ENCODE assay signal across 8 mouse cellular contexts in the genomic region with DNA sequence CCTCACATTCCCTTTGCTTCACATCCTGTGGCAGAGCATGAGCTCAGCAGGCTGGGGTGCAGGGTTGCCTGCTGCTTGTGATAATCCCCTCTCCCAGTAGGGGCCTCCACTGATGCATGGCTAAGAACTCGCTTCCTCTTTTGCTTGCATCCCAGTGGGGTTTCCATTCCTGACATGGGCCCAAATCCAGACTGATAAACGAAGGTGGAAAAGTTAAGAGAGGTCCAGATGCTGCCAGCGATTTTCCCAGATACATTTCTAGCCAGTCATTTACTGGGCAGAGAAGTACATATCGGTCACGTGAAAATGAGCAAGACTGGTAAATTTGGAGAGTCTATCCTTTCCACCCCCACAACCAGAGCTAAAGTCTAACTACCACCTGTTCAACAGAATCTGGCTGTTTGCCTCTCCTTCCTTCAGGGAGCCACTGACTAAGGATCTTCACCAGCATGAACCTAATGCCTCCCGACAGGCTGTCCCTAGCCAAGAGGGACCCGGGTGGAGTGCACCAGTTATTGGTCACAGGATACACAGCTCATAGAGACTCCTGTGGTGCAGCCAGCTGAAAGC.
A peak's percentile ranks its signal among the peaks of the same experiment; 100 is the strongest.
DNase-seq lines count a peak whose midpoint lies in the region; ATAC-seq and TF ChIP-seq lines count a peak whose summit lies in the region.

No protein-coding gene starts in this region.

- dilution Hi-C loops in CH12.LX (cut with MboI; ENCODE audit: extremely low pct_ligation_motif_present, extremely low pct_unique_long_range_greater_than_20kb, low sequenced_read_pairs) = no loop called here

- peak; percentile 51 for TF ChIP-seq RAD21 in CH12.LX (IDR thresholded peaks at IDR 0.05; ENCODE audit: low read depth, low read length)

- peak; percentile 53 for TF ChIP-seq EP300 in CH12.LX (IDR thresholded peaks at IDR 0.05; ENCODE audit: low read length)

- WGBS in cerebellum, adult 2 months = 5% methylated on average over 7 of the region's 7 CpGs
- WGBS in forebrain, postnatal 0 days = 17% methylated on average over 7 of the region's 7 CpGs
- 18% methylated on average over 7 of the region's 7 CpGs for WGBS in midbrain, embryonic 13.5 days

- no peak for TF ChIP-seq POLR2A in CH12.LX (IDR thresholded peaks at IDR 0.05; ENCODE audit: low read depth, low read length)
- TF ChIP-seq POLR2A in cerebellum, adult 2 months (IDR thresholded peaks at IDR 0.05; ENCODE audit: borderline replicate concordance, insufficient read depth, low read length) = no peak

- no peak overlapping the region for H3K4me3 ChIP-seq in CH12.LX (replicated peaks in 1 of 3; ENCODE audit: low read depth in 2 of 3, low read length in 2 of 3, poor library complexity in 1 of 3)
- no peak overlapping the region for H3K4me3 ChIP-seq in cerebellum, adult 2 months (replicated peaks; ENCODE audit: insufficient read depth, low read depth, low read length)
- H3K4me3 ChIP-seq in forebrain, postnatal 0 days (ENCODE audit: low read depth, low read length) = no peak overlapping the region
- no peak overlapping the region for H3K4me3 ChIP-seq in midbrain, embryonic 13.5 days (replicated peaks)

- DNase-seq in gastrocnemius, postnatal 14 days = peak; percentile 28
- no peak for DNase-seq in gastrocnemius, adult 8-10 months (ENCODE audit: low spot score in 2 of 2)
- peak; percentile 66 for DNase-seq in CH12.LX (ENCODE audit: extremely low read depth)
- peak; percentile 87 to 98 for DNase-seq in cerebellum, adult 2 months
- peak; percentile 39 for DNase-seq in forebrain, postnatal 0 days
- peak; percentile 67 to 77 for DNase-seq in layer of hippocampus, postnatal 10 days (ENCODE audit: low spot score in 2 of 2)
- DNase-seq in urinary bladder, adult 18-20 months (ENCODE audit: low spot score in 2 of 2) = no peak

- TF ChIP-seq CTCF in CH12.LX (conservative IDR thresholded peaks at IDR 0.05 in 1 of 2, IDR thresholded peaks at IDR 0.05 in 1 of 2; ENCODE audit: low read depth in 2 of 2, low read length in 2 of 2) = peak; percentile 62 to 67
- peak; percentile 53; the same call in 1 of the 2 replicates for TF ChIP-seq CTCF in cerebellum, adult 2 months (IDR thresholded peaks at IDR 0.05; ENCODE audit: borderline replicate concordance, insufficient read depth, low read depth, low read length)
- TF ChIP-seq CTCF in forebrain, postnatal 0 days (IDR thresholded peaks at IDR 0.05; ENCODE audit: low read depth) = peak; percentile 66

- no peaks in the 10 kb centered on the region for H3K9me3 ChIP-seq in CH12.LX (replicated peaks; ENCODE audit: low read length)
- no peaks in the 10 kb centered on the region for H3K9me3 ChIP-seq in forebrain, postnatal 0 days (ENCODE audit: low read length)
- no peaks in the 10 kb centered on the region for H3K9me3 ChIP-seq in midbrain, embryonic 13.5 days

- peaks cover 0 to 15% of the 10 kb centered on the region in 2 experiments; a peak in 2 of 4 replicates for H3K4me1 ChIP-seq in CH12.LX (ENCODE audit: control insufficient read depth in 1 of 2, insufficient read depth in 2 of 2)
- peaks cover 11% of the 10 kb centered on the region; the same call in 1 of the 2 replicates for H3K4me1 ChIP-seq in cerebellum, adult 2 months (ENCODE audit: control insufficient read depth, insufficient read depth, low read length)
- no peaks in the 10 kb centered on the region for H3K4me1 ChIP-seq in forebrain, postnatal 0 days (ENCODE audit: insufficient read depth)
- peaks cover 12% of the 10 kb centered on the region; the same call in 1 of the 2 replicates for H3K4me1 ChIP-seq in midbrain, embryonic 13.5 days (replicated peaks)

- no peak overlapping the region for H3K9ac ChIP-seq in CH12.LX (ENCODE audit: insufficient read depth, low read depth)
- H3K9ac ChIP-seq in forebrain, postnatal 0 days = no peak overlapping the region
- no peak overlapping the region for H3K9ac ChIP-seq in midbrain, embryonic 13.5 days (replicated peaks)

- peak; percentile 54; the same call in 1 of the 2 replicates for ATAC-seq in forebrain, postnatal 0 days
- peak; percentile 80 for ATAC-seq in midbrain, embryonic 13.5 days

- no peaks in the 10 kb centered on the region for H3K79me2 ChIP-seq in CH12.LX (replicated peaks; ENCODE audit: control insufficient read depth, extremely low read depth, insufficient read depth, poor library complexity, severe bottlenecking)

- H3K27ac ChIP-seq in CH12.LX (ENCODE audit: insufficient read depth, low read depth) = no peak overlapping the region
- peak overlapping the region; percentile 48; the same call in 1 of the 2 replicates for H3K27ac ChIP-seq in cerebellum, adult 2 months (ENCODE audit: insufficient read depth, low read length)
- H3K27ac ChIP-seq in forebrain, postnatal 0 days (ENCODE audit: low read depth, low read length) = no peak overlapping the region
- H3K27ac ChIP-seq in midbrain, embryonic 13.5 days = no peak overlapping the region

- intact Hi-C loops in gastrocnemius, postnatal 14 days (cut with DNase I; ENCODE audit: low total_unique reads) = no loop called here

- in situ Hi-C loops in CH12.LX (cut with MboI; ENCODE audit: low pct_ligation_motif_present, low pct_unique_long_range_greater_than_20kb, low sequenced_read_pairs) = no loop called here

- H3K27me3 ChIP-seq in CH12.LX (replicated peaks) = no peaks in the 10 kb centered on the region
- no peaks in the 10 kb centered on the region for H3K27me3 ChIP-seq in cerebellum, adult 2 months (ENCODE audit: control insufficient read depth, insufficient read depth, low read length)
- H3K27me3 ChIP-seq in forebrain, postnatal 0 days (ENCODE audit: insufficient read depth, low read length) = no peaks in the 10 kb centered on the region
- H3K27me3 ChIP-seq in midbrain, embryonic 13.5 days = 0 out of 2 replicates have a peak, but pooled peaks cover 2% of the 10 kb centered on the region

- no peak overlapping the region for H3K4me2 ChIP-seq in CH12.LX (ENCODE audit: insufficient read depth, low read depth, poor library complexity, severe bottlenecking)
- H3K4me2 ChIP-seq in forebrain, postnatal 0 days (ENCODE audit: low read depth) = no peak overlapping the region
- H3K4me2 ChIP-seq in midbrain, embryonic 13.5 days (replicated peaks) = no peak overlapping the region

- no peaks in the 10 kb centered on the region for H3K36me3 ChIP-seq in CH12.LX (replicated peaks in 1 of 2; ENCODE audit: control insufficient read depth in 1 of 2, insufficient read depth in 1 of 2, low read length in 1 of 2)
- H3K36me3 ChIP-seq in forebrain, postnatal 0 days (ENCODE audit: insufficient read depth) = no peaks in the 10 kb centered on the region
- H3K36me3 ChIP-seq in midbrain, embryonic 13.5 days = no peaks in the 10 kb centered on the region

TF ChIP-seq in CH12.LX, 34 proteins besides CTCF, POLR2A, EP300 and RAD21:
- TF ChIP-seq NELFE (IDR thresholded peaks at IDR 0.05; ENCODE audit: low read depth, low read length) (0 out of 2 replicates have a peak, but pooled peaks have one; percentile 15), PAX5 (IDR thresholded peaks at IDR 0.05; ENCODE audit: low read length) (no peak), TCF12 (IDR thresholded peaks at IDR 0.05; ENCODE audit: low read depth, low read length) (peak; percentile 36; the same call in 1 of the 2 replicates), CHD2 (IDR thresholded peaks at IDR 0.05; ENCODE audit: low read length) (no peak), ELF1 (IDR thresholded peaks at IDR 0.05; ENCODE audit: low read depth, low read length) (peak; percentile 22; the same call in 1 of the 2 replicates), IRF4 (IDR thresholded peaks at IDR 0.05; ENCODE audit: low read depth, low read length) (0 out of 2 replicates have a peak, but pooled peaks have one; percentile 24), SMC3 (IDR thresholded peaks at IDR 0.05; ENCODE audit: low read depth, low read length) (peak; percentile 57), ZC3H11A (IDR thresholded peaks at IDR 0.05; ENCODE audit: low read depth, low read length) (no peak), BHLHE40 (IDR thresholded peaks at IDR 0.05; ENCODE audit: low read depth, low read length) (peak; percentile 61; the same call in 1 of the 2 replicates)

Comparison
In these comparisons a context has a peak if more than half of its experiments do, and no peak if none do; other contexts are left out.
1. DNase-seq: peak in gastrocnemius, postnatal 14 days (single experiment), CH12.LX (single experiment), cerebellum, adult 2 months (2 of 2), forebrain, postnatal 0 days (single experiment) and layer of hippocampus, postnatal 10 days (2 of 2); none in gastrocnemius, adult 8-10 months (0 of 2) and urinary bladder, adult 18-20 months (0 of 2).
2. Peak in every context shown above with its lines, with median percentiles within 50 percentile points of each other: CTCF ChIP-seq.